Mouse (Mus musculus) lung, embryonic 14.5 days (tissue): ENCODE results near the gene Smim20. TPM values are rescaled to one million over a fixed set of nuclear protein-coding genes. Genes with fewer than 3 reads are reported as not detected.

Source experiments
- ATAC-seq: fragments of 200-750 bp; cut with Nextera tagmentation; 2 replicates; pipeline ENCODE4 v1.8.0; 2017; ENCODE audit warnings: mild to moderate bottlenecking, moderate TSS enrichment, moderate library complexity; ENCODE audit not compliant: insufficient read depth
- DNase-seq: peaks from one replicate; pipeline ENCODE4 v3.0.0-alpha.2; 2015
- H3K27ac ChIP-seq: fragments of 300-500 bp; sonication (generic); 2 replicates; pipeline ENCODE4 v1.5.1; 2014; ENCODE audit warnings: low read depth, mild to moderate bottlenecking, moderate library complexity
- H3K27me3 ChIP-seq: fragments of 300-500 bp; sonication (generic); 2 replicates; pipeline ENCODE4 v1.6.1; 2014; ENCODE audit warnings: low read length, control low read depth; ENCODE audit not compliant: insufficient read depth
- H3K36me3 ChIP-seq: fragments of 300-500 bp; sonication (generic); 2 replicates; pipeline ENCODE4 v1.6.1; 2014; ENCODE audit warnings: control low read depth; ENCODE audit not compliant: insufficient read depth
- H3K4me1 ChIP-seq: fragments of 300-500 bp; sonication (generic); 2 replicates; pipeline ENCODE4 v1.6.1; 2014; ENCODE audit warnings: antibody characterized with exemption, control low read depth; ENCODE audit not compliant: insufficient read depth
- H3K4me2 ChIP-seq: fragments of 300-500 bp; sonication (generic); 2 replicates; pipeline ENCODE4 v1.6.1; 2014; ENCODE audit warnings: mild to moderate bottlenecking
- H3K4me3 ChIP-seq: fragments of 300-500 bp; sonication (generic); 2 replicates; pipeline ENCODE4 v1.5.1; 2014; ENCODE audit warnings: low read depth, low read length
- H3K9ac ChIP-seq: fragments of 300-500 bp; sonication (generic); 2 replicates; pipeline ENCODE4 v1.6.1; 2014
- H3K9me3 ChIP-seq: fragments of 300-500 bp; sonication (generic); 2 replicates; pipeline ENCODE4 v1.6.1; 2016; ENCODE audit warnings: low read depth, low read length, control low read depth
- CTCF ChIP-seq: IDR thresholded peaks from 2 replicates; pipeline ENCODE4 v1.5.1; 2016; ENCODE audit warnings: antibody characterized with exemption, low read depth
- WGBS: fragments of 180-500 bp; shearing (Covaris S2); extraction: QIAGEN DNeasy Blood & Tissue Kit; methylation state at CpG from one replicate; pipeline ENCODE4 v1.1.7; 2014; 5-methylcytosine and 5-hydroxymethylcytosine counted together
- polyA plus RNA-seq: library from polyadenylated mRNA; unstranded; fragments of >200 nt; fragmentation: Nextera tagmentation; extraction: Ambion mirVana; gene quantifications from 2 replicates; pipeline ENCODE4 v1.2.1, GENCODE M21; 2014

Gene Smim20
- polyA plus RNA-seq, 1 experiment from 2014 or later, result 98.3 TPM

DNA sequence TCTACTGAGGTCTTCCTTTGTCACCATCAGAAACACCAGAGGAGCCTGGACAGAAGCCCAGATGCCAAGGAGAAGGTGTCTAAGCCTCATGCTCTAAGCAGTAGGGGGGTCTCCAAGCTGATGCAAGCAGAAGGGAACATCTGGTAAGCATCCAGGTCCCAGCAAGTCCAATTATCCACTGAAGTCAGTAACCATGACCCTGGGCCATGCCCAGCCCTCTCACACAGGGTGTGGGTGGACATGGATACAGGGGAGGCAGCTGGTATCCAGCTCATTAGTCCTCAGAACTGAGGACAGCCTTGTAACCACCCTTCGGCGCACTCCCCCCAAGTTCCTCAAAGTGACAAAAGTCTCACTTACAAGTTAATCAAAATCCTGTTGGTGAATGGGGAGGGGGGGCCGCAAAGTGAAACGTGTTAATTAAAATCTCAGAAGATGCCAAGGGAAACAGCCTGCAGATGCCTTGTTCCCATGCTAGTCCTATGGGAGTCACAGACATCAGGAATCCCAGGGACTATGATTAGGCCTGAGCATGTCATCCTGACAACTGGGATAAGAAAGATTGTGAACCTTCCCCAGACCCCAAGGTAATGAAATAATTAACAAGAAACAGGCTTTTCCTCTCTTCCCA lies 17.3 kb upstream of the Smim20 start:
- H3K27ac ChIP-seq, result no peak overlapping the region
- no peaks in the 10 kb centered on the region for H3K27me3 ChIP-seq
- no peak overlapping the region for H3K4me2 ChIP-seq
- H3K36me3 ChIP-seq, result no peaks in the 10 kb centered on the region
- TF ChIP-seq CTCF, result no peak
- ATAC-seq (no peak), DNase-seq (no peak)
- no peaks in the 10 kb centered on the region for H3K4me1 ChIP-seq
- no peaks in the 10 kb centered on the region for H3K9me3 ChIP-seq
- 69% methylated on average over 4 of the region's 4 CpGs for WGBS
- H3K4me3 ChIP-seq, result no peak overlapping the region
- H3K9ac ChIP-seq, result no peak overlapping the region

DNA sequence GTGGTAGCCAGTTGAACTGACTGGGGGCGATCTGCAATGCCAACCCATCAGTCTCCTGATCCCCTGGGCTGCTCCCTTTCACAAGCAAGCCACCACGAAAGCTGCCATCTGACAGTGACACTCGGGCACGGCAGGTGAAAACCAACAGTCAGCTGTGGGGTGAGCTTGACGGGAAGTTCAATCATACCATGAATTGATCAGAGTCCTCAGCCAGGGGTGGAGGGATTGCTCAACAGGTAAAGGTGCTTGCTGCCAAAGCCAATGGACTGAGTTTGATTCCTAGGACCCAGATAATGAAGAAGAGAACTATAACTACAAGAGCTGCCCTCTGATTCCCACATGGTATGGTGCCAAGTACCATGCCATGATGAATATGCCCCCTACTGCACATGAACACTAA lies 12.7 kb upstream of the Smim20 start:
- 81% methylated on average over 5 of the region's 5 CpGs for whole genome bisulfite sequencing
- no peaks in the 10 kb centered on the region for H3K36me3 ChIP-seq
- no peak overlapping the region for H3K4me3 ChIP-seq
- H3K27me3 ChIP-seq, result no peaks in the 10 kb centered on the region
- H3K9ac ChIP-seq, result no peak overlapping the region
- DNase-seq, result no peak
- no peak for TF ChIP-seq CTCF
- H3K27ac ChIP-seq, result no peak overlapping the region
- H3K4me1 ChIP-seq, result peaks cover 4% of the 10 kb centered on the region
- no peaks in the 10 kb centered on the region for H3K9me3 ChIP-seq
- H3K4me2 ChIP-seq, result no peak overlapping the region
- no peak for ATAC-seq

DNA sequence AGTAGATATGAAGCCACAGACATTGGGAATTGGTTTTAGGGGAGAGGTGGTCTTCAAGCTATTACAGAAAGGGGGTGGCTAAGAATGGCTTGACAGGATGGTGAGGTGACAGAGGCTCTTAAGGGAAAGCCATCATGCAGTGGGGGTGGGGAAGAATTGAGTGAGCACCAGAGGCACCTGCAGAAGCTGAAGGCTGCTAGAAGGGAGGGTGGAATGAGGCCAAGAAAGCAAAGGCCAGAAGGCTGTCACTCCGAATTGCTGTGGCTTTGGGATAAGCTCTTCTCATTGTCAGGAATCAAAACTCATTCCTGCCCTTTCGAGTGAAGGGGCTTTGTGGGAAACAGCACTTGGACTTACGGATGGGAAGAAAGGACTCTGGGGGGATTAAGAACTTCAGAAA lies 12.1 kb upstream of the Smim20 start:
- DNase-seq, result no peak
- H3K4me3 ChIP-seq, result no peak overlapping the region
- ATAC-seq, result no peak
- H3K9ac ChIP-seq, result no peak overlapping the region
- no peak overlapping the region for H3K4me2 ChIP-seq
- no peaks in the 10 kb centered on the region for H3K27me3 ChIP-seq
- WGBS, result 65% methylated on average over 3 of the region's 3 CpGs
- no peaks in the 10 kb centered on the region for H3K36me3 ChIP-seq
- no peaks in the 10 kb centered on the region for H3K9me3 ChIP-seq
- H3K4me1 ChIP-seq, result peaks cover 4% of the 10 kb centered on the region
- no peak for TF ChIP-seq CTCF
- no peak overlapping the region for H3K27ac ChIP-seq

- H3K4me1 ChIP-seq, result peaks cover 4% of the 10 kb centered on the region
- H3K9ac ChIP-seq, result peak overlapping the region; percentile 56
- 2% methylated on average over 29 of the region's 29 CpGs for whole genome bisulfite sequencing
- ATAC-seq (peak; percentile 64), DNase-seq (peak; percentile 76)
- 0 out of 2 replicates have a peak, but pooled peaks have one; percentile 25 for TF ChIP-seq CTCF
- no peak overlapping the region for H3K27ac ChIP-seq
- H3K4me3 ChIP-seq, result peak overlapping the region; percentile 35
- no peaks in the 10 kb centered on the region for H3K36me3 ChIP-seq
- no peaks in the 10 kb centered on the region for H3K9me3 ChIP-seq
- peak overlapping the region; percentile 80 for H3K4me2 ChIP-seq
- no peaks in the 10 kb centered on the region for H3K27me3 ChIP-seq
Observed at GRCm38 (mm10) chr5:53258038-53258786, 8.7 kb upstream of the Smim20 start.

DNA sequence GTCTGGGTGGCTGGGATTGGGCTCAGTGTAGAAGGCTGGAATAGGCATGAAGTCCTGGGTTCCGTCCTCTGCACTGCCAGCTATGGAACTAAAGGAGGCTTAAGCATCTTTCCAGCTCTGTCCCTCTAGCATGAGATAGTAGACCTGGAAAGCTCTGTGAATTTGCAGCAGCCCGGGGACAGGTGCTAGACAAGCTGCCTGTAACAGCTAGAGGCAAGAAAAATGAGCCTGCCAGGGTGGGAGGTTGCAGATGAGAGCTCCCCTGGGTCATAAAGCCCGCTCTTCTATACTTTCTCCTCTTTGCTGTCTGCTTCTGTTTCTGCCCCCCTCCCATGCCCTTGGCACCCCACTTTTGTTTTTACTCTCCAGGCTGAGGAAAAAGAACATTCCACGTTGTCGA lies 7.0 kb upstream of the Smim20 start:
- 51% methylated on average over 5 of the region's 5 CpGs for WGBS
- peaks cover 4% of the 10 kb centered on the region for H3K4me1 ChIP-seq
- H3K27me3 ChIP-seq, result no peaks in the 10 kb centered on the region
- no peak overlapping the region for H3K9ac ChIP-seq
- no peaks in the 10 kb centered on the region for H3K9me3 ChIP-seq
- ATAC-seq (no peak), DNase-seq (no peak)
- H3K4me3 ChIP-seq, result no peak overlapping the region
- H3K4me2 ChIP-seq, result no peak overlapping the region
- no peaks in the 10 kb centered on the region for H3K36me3 ChIP-seq
- no peak overlapping the region for H3K27ac ChIP-seq
- TF ChIP-seq CTCF, result no peak

DNA sequence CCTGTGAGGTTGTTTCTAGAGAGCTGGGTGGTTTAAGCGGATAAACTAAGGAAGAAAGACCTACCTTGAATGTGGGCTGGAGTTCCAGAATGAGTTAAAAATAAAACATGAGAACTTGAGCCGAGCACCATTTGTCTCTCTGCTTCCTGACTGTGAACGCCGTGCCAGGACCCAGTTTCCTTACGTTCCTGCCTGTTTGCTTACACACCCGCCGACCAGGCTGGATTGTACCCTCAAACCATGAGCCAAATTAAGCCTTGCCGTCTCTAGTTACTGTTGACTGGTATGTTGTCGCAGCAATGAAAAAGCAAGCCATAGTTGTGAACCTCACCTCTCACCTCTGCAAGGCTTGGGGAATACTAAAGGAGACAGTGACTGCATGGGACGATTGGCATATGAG lies 4.9 kb upstream of the Smim20 start:
- WGBS, result 67% methylated on average over 10 of the region's 10 CpGs
- DNase-seq (no peak), ATAC-seq (no peak)
- Histone ChIP-seq H3K9me3 (no peaks in the 10 kb centered on the region), H3K27ac (no peak overlapping the region), H3K4me2 (no peak overlapping the region), H3K36me3 (no peaks in the 10 kb centered on the region), H3K27me3 (no peaks in the 10 kb centered on the region), H3K4me1 (peaks cover 4% of the 10 kb centered on the region), H3K9ac (no peak overlapping the region), H3K4me3 (no peak overlapping the region)
- no peak for TF ChIP-seq CTCF

GRCm38 (mm10) chr5:53264061-53264460 lies 2.8 kb upstream of the Smim20 start:
- Histone ChIP-seq H3K4me2 (no peak overlapping the region), H3K9ac (no peak overlapping the region), H3K9me3 (no peaks in the 10 kb centered on the region), H3K27me3 (no peaks in the 10 kb centered on the region), H3K4me3 (no peak overlapping the region), H3K27ac (no peak overlapping the region), H3K4me1 (no peaks in the 10 kb centered on the region), H3K36me3 (no peaks in the 10 kb centered on the region)
- 48% methylated on average over 5 of the region's 5 CpGs for WGBS
- DNase-seq (no peak), ATAC-seq (no peak)
- no peak for TF ChIP-seq CTCF
